Mouse (Mus musculus) midbrain, embryonic 14.5 days (tissue): ENCODE data around the gene Sh3rf3. TPM values are rescaled to one million over a fixed set of nuclear protein-coding genes. Genes with fewer than 3 reads are reported as not detected.

Source experiments
- ATAC-seq: fragments of 200-750 bp; cut with Nextera tagmentation; 2 replicates; pipeline ENCODE4 v1.8.0; 2017; ENCODE audit warnings: moderate number of reproducible peaks, moderate library complexity; ENCODE audit not compliant: low FRiP score, low TSS enrichment
- DNase-seq: peaks from one replicate; pipeline ENCODE4 v3.0.0-alpha.2; 2015
- H3K27ac ChIP-seq: fragments of 300-500 bp; sonication (generic); replicated peaks from 2 replicates; pipeline ENCODE4 v1.5.1; 2014; ENCODE audit warnings: mild to moderate bottlenecking, low read depth, low read length, moderate library complexity
- H3K27me3 ChIP-seq: fragments of 300-500 bp; sonication (generic); 2 replicates; pipeline ENCODE4 v1.6.1; 2014; ENCODE audit warnings: low read length, control low read depth, mixed read lengths; ENCODE audit not compliant: control insufficient read depth, insufficient read depth
- H3K36me3 ChIP-seq: fragments of 300-500 bp; sonication (generic); 2 replicates; pipeline ENCODE4 v1.6.1; 2014; ENCODE audit warnings: low read length, control low read depth; ENCODE audit not compliant: control insufficient read depth, insufficient read depth
- H3K4me1 ChIP-seq: fragments of 300-500 bp; sonication (generic); 2 replicates; pipeline ENCODE4 v1.6.1; 2014; ENCODE audit warnings: mild to moderate bottlenecking, antibody characterized with exemption, low read length, control low read depth; ENCODE audit not compliant: control insufficient read depth, insufficient read depth
- H3K4me2 ChIP-seq: fragments of 300-500 bp; sonication (generic); 2 replicates; pipeline ENCODE4 v1.6.1; 2014; ENCODE audit warnings: mild to moderate bottlenecking, low read length, moderate library complexity
- H3K4me3 ChIP-seq: fragments of 300-500 bp; sonication (generic); replicated peaks from 2 replicates; pipeline ENCODE4 v1.5.1; 2014; ENCODE audit warnings: low read depth, low read length
- H3K9ac ChIP-seq: fragments of 300-500 bp; sonication (generic); replicated peaks from 2 replicates; pipeline ENCODE4 v1.6.1; 2014; ENCODE audit warnings: mild to moderate bottlenecking, low read length, moderate library complexity
- H3K9me3 ChIP-seq: fragments of 300-500 bp; sonication (generic); 2 replicates; pipeline ENCODE4 v1.6.1; 2016; ENCODE audit warnings: low read length, control low read depth, mixed read lengths; ENCODE audit not compliant: control insufficient read depth
- WGBS: fragments of 180-500 bp; shearing (Covaris S2); extraction: QIAGEN DNeasy Blood & Tissue Kit; methylation state at CpG from one replicate; pipeline ENCODE4 v1.1.7; 2014; 5-methylcytosine and 5-hydroxymethylcytosine counted together
- polyA plus RNA-seq: library from polyadenylated mRNA; unstranded; fragments of >200 nt; fragmentation: Nextera tagmentation; extraction: Ambion mirVana; gene quantifications from 2 replicates; pipeline ENCODE4 v1.2.1, GENCODE M21; 2014

Sh3rf3 gene
- polyA plus RNA-seq, 1 experiment from 2014 or later = 2.4 TPM

DNA sequence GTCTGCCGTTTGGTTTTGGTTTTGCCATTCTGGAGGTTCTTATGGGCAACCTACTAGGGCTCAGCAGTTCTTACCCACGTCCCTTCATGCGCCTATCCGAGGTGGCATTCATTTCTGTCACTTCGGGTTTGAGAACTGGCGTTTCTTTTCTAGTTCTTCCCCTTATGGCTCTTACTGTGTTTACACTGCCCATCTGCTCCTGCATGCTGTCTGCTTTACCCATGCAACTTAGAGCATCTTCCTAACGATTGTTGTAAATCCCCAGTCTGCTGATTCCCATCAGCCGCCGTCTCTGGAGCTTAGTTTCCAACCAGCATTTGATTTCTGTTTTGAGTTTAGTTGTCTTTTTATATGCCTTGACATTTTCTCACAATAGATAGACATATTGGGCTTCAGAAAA is 189.2 kb downstream of the Sh3rf3 start:
- DNase-seq (no peak), ATAC-seq (no peak)
- Histone ChIP-seq H3K9me3 (no peaks in the 10 kb centered on the region), H3K9ac (no peak overlapping the region), H3K4me1 (no peaks in the 10 kb centered on the region), H3K4me3 (no peak overlapping the region), H3K4me2 (no peak overlapping the region), H3K27me3 (no peaks in the 10 kb centered on the region), H3K27ac (no peak overlapping the region), H3K36me3 (no peaks in the 10 kb centered on the region)
- WGBS = 92% methylated on average over 9 of the region's 9 CpGs

DNA sequence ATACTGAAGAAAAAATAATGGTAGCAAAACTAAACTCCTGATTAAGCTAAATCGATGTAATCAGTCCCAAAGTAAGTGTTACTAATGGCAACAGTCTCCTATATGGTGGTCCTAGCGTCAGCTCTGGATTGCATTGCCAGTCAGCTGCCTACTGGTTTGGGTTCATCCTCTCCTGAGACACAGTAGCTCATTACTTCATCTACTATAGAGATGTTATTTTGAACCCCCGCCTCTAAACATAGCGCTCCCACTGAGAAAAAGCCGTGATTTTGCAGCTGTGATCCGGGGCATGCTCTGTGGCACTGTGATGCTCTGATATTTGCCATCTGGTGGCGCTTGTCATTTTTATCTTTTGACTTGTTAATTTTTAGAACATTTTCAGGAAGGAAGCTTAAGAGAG is 198.3 kb downstream of the Sh3rf3 start:
- no peaks in the 10 kb centered on the region for H3K9me3 ChIP-seq
- H3K27me3 ChIP-seq = no peaks in the 10 kb centered on the region
- ATAC-seq (no peak), DNase-seq (no peak)
- H3K4me1 ChIP-seq = no peaks in the 10 kb centered on the region
- H3K4me2 ChIP-seq = no peak overlapping the region
- H3K4me3 ChIP-seq = no peak overlapping the region
- no peaks in the 10 kb centered on the region for H3K36me3 ChIP-seq
- H3K27ac ChIP-seq = no peak overlapping the region
- 95% methylated on average over 7 of the region's 7 CpGs for WGBS
- H3K9ac ChIP-seq = no peak overlapping the region

DNA sequence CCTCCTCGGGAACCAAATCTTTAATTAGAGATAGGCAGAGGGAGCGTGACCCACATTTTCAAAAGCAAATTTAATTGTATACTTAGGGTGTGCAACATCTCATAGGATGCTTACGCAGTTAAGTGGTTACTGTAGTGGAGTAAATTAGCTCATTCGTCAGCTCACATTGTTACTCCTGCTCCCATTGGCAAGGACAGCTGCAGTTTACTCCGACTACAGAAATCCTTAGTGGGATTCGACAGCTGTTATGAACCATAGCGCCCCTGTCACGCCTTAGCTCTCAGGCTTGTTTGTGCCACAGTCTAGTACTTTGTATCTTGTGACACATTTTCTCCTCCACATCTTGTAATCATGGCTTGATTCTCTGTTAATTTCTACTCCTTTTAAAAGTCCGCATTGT is 200.5 kb downstream of the Sh3rf3 start:
- H3K9me3 ChIP-seq = no peaks in the 10 kb centered on the region
- H3K36me3 ChIP-seq = no peaks in the 10 kb centered on the region
- no peak overlapping the region for H3K4me3 ChIP-seq
- H3K4me2 ChIP-seq = no peak overlapping the region
- H3K4me1 ChIP-seq = no peaks in the 10 kb centered on the region
- DNase-seq = no peak
- H3K27ac ChIP-seq = no peak overlapping the region
- H3K27me3 ChIP-seq = no peaks in the 10 kb centered on the region
- 89% methylated on average over 9 of the region's 9 CpGs for whole genome bisulfite sequencing
- no peak for ATAC-seq
- no peak overlapping the region for H3K9ac ChIP-seq

DNA sequence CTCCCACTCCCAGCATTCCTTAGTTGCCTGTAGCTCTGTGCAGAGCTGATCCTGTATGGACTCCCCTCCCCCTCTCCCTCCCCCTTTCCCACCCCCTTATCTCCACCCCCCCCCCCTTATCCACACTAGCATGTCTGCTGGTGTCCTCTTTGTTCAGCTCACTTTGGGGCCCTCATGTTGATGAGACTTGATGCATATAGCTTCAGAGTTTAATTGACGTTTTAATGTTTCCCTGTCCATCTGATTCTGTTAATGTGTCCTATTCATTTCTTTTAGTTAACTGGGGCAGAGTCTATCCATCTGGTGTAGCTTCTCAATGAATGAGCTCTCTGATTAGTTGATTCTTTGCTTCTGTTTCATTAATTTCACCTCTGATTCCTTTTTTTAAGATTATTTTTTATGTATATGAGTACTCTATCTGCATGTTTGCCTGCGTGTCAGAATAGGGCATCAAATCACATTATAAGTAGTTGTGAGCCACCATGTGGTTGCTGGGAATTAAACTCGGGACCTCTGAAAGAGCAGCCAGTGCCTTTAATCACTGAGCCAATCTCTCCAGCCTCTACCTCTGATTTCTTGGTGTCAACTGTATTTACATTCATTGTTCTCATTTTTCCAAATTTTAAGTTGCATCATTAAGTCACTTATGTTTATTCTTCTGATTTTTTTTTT is 206.3 kb downstream of the Sh3rf3 start:
- ATAC-seq (no peak), DNase-seq (no peak)
- Histone ChIP-seq H3K27ac (no peak overlapping the region), H3K4me2 (no peak overlapping the region), H3K4me1 (no peaks in the 10 kb centered on the region), H3K9ac (no peak overlapping the region), H3K9me3 (no peaks in the 10 kb centered on the region), H3K4me3 (no peak overlapping the region), H3K36me3 (no peaks in the 10 kb centered on the region), H3K27me3 (no peaks in the 10 kb centered on the region)
- WGBS = 67% methylated on average over 3 of the region's 3 CpGs

DNA sequence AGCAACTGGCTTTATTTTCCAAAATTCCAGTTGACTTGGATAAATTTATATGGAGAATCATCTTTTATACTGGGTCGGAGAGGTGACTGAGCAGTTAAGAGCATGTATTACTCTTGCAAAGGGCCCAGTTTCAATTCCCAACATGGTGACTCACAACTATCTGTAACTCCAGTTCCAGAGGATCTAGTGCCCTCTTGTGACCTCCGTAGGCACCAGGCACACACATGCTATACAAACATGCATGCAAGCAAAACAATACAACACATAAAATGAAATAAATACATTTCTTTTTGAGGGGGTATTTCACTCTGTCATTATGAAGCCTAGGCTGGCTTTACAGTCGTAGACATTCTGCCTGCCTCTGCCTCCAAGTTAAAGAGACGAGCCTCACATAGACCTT is 237.3 kb downstream of the Sh3rf3 start:
- no peaks in the 10 kb centered on the region for H3K36me3 ChIP-seq
- WGBS = 84% methylated on average over 4 of the region's 4 CpGs
- no peak overlapping the region for H3K4me3 ChIP-seq
- H3K9ac ChIP-seq = no peak overlapping the region
- H3K9me3 ChIP-seq = peaks cover 7% of the 10 kb centered on the region; the same call in 1 of the 2 replicates
- H3K27ac ChIP-seq = no peak overlapping the region
- DNase-seq (no peak), ATAC-seq (no peak)
- H3K27me3 ChIP-seq = no peaks in the 10 kb centered on the region
- no peaks in the 10 kb centered on the region for H3K4me1 ChIP-seq
- no peak overlapping the region for H3K4me2 ChIP-seq

DNA sequence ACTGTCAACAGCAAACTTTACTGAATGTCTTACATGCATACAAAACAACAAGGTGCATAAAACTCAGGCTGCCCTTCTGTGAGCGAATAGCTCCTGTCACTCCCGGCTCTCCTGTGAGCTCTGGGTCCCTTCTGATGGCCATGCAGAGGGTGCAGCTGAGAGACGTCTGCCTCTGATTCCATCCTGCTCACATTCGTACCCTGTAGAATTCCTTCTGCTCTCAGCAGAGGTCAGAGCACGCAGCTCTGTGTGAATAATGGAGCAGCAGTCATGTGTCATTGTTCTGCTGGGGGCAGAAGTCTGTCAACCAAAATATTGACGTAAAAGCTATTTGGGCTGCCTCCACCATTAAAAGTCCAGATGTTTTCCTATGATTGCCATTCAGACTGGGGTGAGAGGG is 243.1 kb downstream of the Sh3rf3 start:
- Histone ChIP-seq H3K27ac (no peak overlapping the region), H3K4me2 (no peak overlapping the region), H3K27me3 (no peaks in the 10 kb centered on the region), H3K4me1 (no peaks in the 10 kb centered on the region), H3K36me3 (no peaks in the 10 kb centered on the region), H3K9ac (no peak overlapping the region), H3K9me3 (no peaks in the 10 kb centered on the region), H3K4me3 (no peak overlapping the region)
- ATAC-seq (no peak), DNase-seq (no peak)
- 43% methylated on average over 6 of the region's 6 CpGs for WGBS

DNA sequence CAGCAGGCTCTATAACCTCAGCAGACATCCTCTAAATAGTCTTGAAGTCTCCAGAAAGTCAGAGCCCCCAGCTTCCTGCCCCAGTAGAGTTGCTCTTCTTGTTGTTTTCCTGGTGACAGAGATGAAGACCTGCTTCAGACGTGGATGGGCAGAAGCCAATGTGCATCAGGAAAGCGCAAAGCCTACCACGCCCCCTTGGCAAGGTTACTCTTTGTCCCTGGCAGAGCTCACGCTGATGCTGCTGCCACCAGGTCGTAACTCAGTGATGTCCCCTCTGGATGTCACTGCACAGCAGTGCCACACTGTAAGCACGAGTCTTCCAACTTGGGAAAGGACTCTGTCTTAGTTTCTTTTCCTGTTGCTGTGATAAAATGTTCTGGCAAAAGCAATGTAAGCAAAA is 253.6 kb downstream of the Sh3rf3 start:
- Histone ChIP-seq H3K9ac (no peak overlapping the region), H3K4me3 (no peak overlapping the region), H3K4me2 (no peak overlapping the region), H3K4me1 (no peaks in the 10 kb centered on the region), H3K36me3 (no peaks in the 10 kb centered on the region), H3K27ac (no peak overlapping the region), H3K27me3 (no peaks in the 10 kb centered on the region), H3K9me3 (no peaks in the 10 kb centered on the region)
- ATAC-seq (no peak), DNase-seq (no peak)
- 83% methylated on average over 6 of the region's 6 CpGs for WGBS

DNA sequence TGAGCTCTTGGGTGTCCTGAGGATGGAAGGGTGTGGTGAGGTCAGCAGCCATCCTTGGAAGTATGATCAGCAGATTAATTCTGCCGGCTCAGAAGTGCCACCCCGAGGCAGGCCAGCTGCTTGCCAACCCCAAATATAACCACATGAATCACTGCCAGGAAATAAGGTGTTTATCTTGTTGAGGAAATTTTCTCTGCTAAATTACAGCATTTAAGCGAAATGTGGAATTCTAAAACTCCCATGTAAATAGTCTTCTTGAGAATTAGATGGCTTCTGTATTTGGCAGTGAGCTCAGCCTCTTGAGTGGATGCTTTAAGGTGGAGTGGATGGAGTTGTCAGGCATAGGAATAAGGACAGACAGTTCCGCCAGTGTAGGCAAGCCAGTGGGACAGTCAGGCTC is 259.7 kb downstream of the Sh3rf3 start:
- H3K27me3 ChIP-seq = no peaks in the 10 kb centered on the region
- H3K9me3 ChIP-seq = no peaks in the 10 kb centered on the region
- ATAC-seq (no peak), DNase-seq (no peak)
- H3K36me3 ChIP-seq = no peaks in the 10 kb centered on the region
- no peaks in the 10 kb centered on the region for H3K4me1 ChIP-seq
- no peak overlapping the region for H3K4me2 ChIP-seq
- 87% methylated on average over 4 of the region's 4 CpGs for WGBS
- no peak overlapping the region for H3K9ac ChIP-seq
- no peak overlapping the region for H3K4me3 ChIP-seq
- H3K27ac ChIP-seq = no peak overlapping the region

DNA sequence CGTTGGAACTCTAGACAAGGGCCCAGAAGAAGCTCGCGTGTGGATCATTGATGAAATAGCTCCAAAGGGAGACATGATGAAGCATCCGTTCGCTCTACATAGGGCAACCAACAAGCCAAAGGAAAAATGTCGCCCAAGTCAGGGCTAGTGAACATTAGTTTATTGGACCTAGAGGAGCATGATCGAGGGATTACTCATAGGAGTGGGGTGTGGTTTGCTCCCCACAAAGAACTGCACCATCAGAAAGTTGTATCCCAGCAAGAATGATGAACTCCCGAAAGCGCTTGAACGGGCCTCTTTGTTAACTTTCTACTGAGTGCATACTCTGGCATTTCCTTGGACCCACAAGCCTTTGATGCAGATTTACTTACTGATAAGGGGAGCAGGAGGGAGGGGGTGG is 263.5 kb downstream of the Sh3rf3 start:
- no peak overlapping the region for H3K9ac ChIP-seq
- H3K27me3 ChIP-seq = no peaks in the 10 kb centered on the region
- ATAC-seq (no peak), DNase-seq (no peak)
- H3K9me3 ChIP-seq = no peaks in the 10 kb centered on the region
- no peak overlapping the region for H3K4me2 ChIP-seq
- H3K4me1 ChIP-seq = no peaks in the 10 kb centered on the region
- no peaks in the 10 kb centered on the region for H3K36me3 ChIP-seq
- H3K4me3 ChIP-seq = no peak overlapping the region
- no peak overlapping the region for H3K27ac ChIP-seq
- 94% methylated on average over 10 of the region's 10 CpGs for WGBS
